Mouse (Mus musculus): ENCODE measurements at regions not wholly inside any gene's neighbourhood (a gene's known extent, or its start where the extent isn't known, plus 50 kb on each side); places are given as distances from the start of the nearest gene placed in this dataset.

- no peak for TF ChIP-seq CTCF (conservative IDR thresholded peaks at IDR 0.05; ENCODE audit: low read length)
- TF ChIP-seq POU5F1 (IDR thresholded peaks at IDR 0.05; ENCODE audit: borderline replicate concordance, low read length) = no peak
- TF ChIP-seq NANOG (IDR thresholded peaks at IDR 0.05; ENCODE audit: borderline replicate concordance, low read length) = no peak
Observed at GRCm38 (mm10) chr1:92769156-92769555, 62.3 kb upstream of the Gpc1 start.
